Mouse (Mus musculus): ENCODE data around the gene Lrrc8c.

The Lrrc8c gene

DNA sequence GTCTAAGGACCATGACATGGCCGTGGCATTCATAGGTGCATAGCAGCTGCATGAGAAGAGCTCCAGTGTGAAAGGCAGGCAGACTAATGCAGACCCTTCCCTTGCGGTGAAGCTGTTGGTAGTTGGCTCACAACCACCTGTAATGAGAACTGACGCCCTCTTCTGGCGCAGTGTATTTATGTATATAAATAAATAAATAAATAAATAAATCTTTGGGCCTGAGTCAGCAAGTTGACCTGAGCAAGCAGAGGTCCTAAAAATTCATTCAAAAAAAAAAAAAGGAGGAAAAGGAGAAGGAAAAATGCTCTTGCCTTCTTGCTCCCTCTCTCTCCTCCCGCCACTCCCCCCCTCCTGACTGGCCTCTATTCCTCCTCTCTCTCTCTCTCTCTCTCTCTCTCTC, 81.8 kb downstream of the Lrrc8c start:
- no peaks in the 10 kb centered on the region for H3K36me3 ChIP-seq (ENCODE audit: insufficient read depth, low read length)
- no peak overlapping the region for H3K4me3 ChIP-seq (replicated peaks; ENCODE audit: low read length)
- TF ChIP-seq NANOG (IDR thresholded peaks at IDR 0.05; ENCODE audit: borderline replicate concordance, low read length) (no peak), POU5F1 (IDR thresholded peaks at IDR 0.05; ENCODE audit: borderline replicate concordance, low read length) (no peak), CTCF (conservative IDR thresholded peaks at IDR 0.05; ENCODE audit: low read length) (no peak)
- H3K9me3 ChIP-seq (ENCODE audit: low read length) = no peaks in the 10 kb centered on the region
- H3K27me3 ChIP-seq (ENCODE audit: insufficient read depth, low read length) = no peaks in the 10 kb centered on the region
- H3K4me1 ChIP-seq (replicated peaks; ENCODE audit: low read depth, low read length) = peaks cover 15% of the 10 kb centered on the region

DNA sequence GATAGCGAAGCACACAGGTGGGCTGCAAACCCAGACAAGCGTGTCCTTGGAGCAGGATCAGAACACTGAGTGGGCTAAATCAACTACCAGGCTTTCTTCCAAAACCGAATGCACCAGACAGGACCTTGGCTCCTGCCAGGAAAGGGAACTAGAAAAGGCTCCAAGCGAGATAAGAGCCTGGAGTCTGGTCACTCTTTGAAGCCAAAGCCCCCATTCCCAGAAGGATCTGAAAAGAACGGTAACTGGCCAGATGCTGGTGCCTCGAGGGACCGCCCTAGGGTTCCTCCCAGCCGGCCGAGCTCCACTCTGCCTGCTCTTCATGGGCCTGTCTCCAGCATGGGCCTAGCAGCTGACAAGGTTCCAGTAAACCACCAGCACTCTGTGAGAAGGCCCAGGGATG, 83.4 kb downstream of the Lrrc8c start:
- no peak for TF ChIP-seq POU5F1 (IDR thresholded peaks at IDR 0.05; ENCODE audit: borderline replicate concordance, low read length)
- TF ChIP-seq CTCF (conservative IDR thresholded peaks at IDR 0.05; ENCODE audit: low read length) = no peak
- H3K9me3 ChIP-seq (ENCODE audit: low read length) = peaks cover 2% of the 10 kb centered on the region; the same call in 1 of the 2 replicates

DNA sequence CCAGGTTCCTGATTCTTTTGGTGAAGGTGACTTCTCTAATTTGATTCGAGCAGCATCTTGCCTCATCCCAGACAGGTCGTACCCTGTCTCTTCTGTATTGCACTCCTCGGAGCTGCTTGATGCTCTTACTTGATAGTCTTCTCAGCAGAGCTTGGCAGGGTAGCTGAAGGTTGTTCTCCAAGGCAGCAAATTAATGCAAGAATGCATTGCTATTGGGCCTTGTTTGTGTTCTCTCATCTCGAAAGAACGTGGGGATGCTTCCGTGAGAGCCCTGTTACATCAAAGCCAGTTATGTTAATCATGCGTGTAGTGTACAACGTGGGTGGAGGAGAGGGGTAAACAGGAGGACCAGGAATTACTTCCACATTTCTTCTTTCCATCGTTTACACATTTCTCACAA, 86.5 kb downstream of the Lrrc8c start:
- Histone ChIP-seq H3K27me3 (ENCODE audit: insufficient read depth, low read length) (no peaks in the 10 kb centered on the region), H3K4me3 (replicated peaks; ENCODE audit: low read length) (no peak overlapping the region), H3K4me1 (replicated peaks; ENCODE audit: low read depth, low read length) (peaks cover 7% of the 10 kb centered on the region), H3K9me3 (ENCODE audit: low read length) (peaks cover 16% of the 10 kb centered on the region), H3K36me3 (ENCODE audit: insufficient read depth, low read length) (peaks cover 19% of the 10 kb centered on the region)
- TF ChIP-seq CTCF (conservative IDR thresholded peaks at IDR 0.05; ENCODE audit: low read length) (no peak), POU5F1 (IDR thresholded peaks at IDR 0.05; ENCODE audit: borderline replicate concordance, low read length) (no peak), NANOG (IDR thresholded peaks at IDR 0.05; ENCODE audit: borderline replicate concordance, low read length) (no peak)

More for the DNA sequence above, 83.4 kb downstream of the Lrrc8c start:
- no peak overlapping the region for H3K4me3 ChIP-seq (replicated peaks; ENCODE audit: low read length)
- peaks cover 12% of the 10 kb centered on the region for H3K36me3 ChIP-seq (ENCODE audit: insufficient read depth, low read length)
- peaks cover 15% of the 10 kb centered on the region for H3K4me1 ChIP-seq (replicated peaks; ENCODE audit: low read depth, low read length)
- H3K27me3 ChIP-seq (ENCODE audit: insufficient read depth, low read length) = no peaks in the 10 kb centered on the region

GRCm38 (mm10) chr5:105609683-105610082, 90.5 kb downstream of the Lrrc8c start:
- Histone ChIP-seq H3K36me3 (ENCODE audit: insufficient read depth, low read length) (peaks cover 19% of the 10 kb centered on the region), H3K9me3 (ENCODE audit: low read length) (peaks cover 16% of the 10 kb centered on the region)

DNA sequence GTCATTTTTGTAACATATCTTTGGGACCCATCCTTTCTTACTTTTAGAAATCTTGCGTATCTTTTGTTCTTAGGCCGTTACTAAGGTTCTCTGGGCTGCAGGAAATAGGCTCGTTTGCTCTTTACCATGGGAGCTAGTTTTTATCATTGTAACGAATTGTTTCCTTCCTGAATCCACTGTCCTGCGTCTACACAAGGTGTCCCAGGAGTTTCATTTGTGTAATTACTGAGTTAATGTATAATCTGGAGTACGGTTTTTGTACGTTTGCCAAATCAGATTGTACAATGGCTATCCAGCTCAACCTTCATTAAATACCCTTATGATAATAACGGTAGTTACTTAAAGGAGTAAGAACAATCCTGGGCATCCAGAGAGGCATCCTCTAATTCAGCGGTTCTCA, 93.8 kb downstream of the Lrrc8c start:
- peaks cover 10% of the 10 kb centered on the region for H3K9me3 ChIP-seq (ENCODE audit: low read length)
- no peak overlapping the region for H3K4me3 ChIP-seq (replicated peaks; ENCODE audit: low read length)
- TF ChIP-seq CTCF (conservative IDR thresholded peaks at IDR 0.05; ENCODE audit: low read length) (no peak), NANOG (IDR thresholded peaks at IDR 0.05; ENCODE audit: borderline replicate concordance, low read length) (no peak), POU5F1 (IDR thresholded peaks at IDR 0.05; ENCODE audit: borderline replicate concordance, low read length) (no peak)
- no peaks in the 10 kb centered on the region for H3K27me3 ChIP-seq (ENCODE audit: insufficient read depth, low read length)
- peaks cover 3% of the 10 kb centered on the region for H3K36me3 ChIP-seq (ENCODE audit: insufficient read depth, low read length)
- peaks cover 5% of the 10 kb centered on the region for H3K4me1 ChIP-seq (replicated peaks; ENCODE audit: low read depth, low read length)

More at GRCm38 (mm10) chr5:105609683-105610082, 90.5 kb downstream of the Lrrc8c start:
- TF ChIP-seq POU5F1 (IDR thresholded peaks at IDR 0.05; ENCODE audit: borderline replicate concordance, low read length) (no peak), CTCF (conservative IDR thresholded peaks at IDR 0.05; ENCODE audit: low read length) (no peak), NANOG (IDR thresholded peaks at IDR 0.05; ENCODE audit: borderline replicate concordance, low read length) (no peak; the same call in 1 of the 2 replicates)
- H3K4me1 ChIP-seq (replicated peaks; ENCODE audit: low read depth, low read length) = peaks cover 5% of the 10 kb centered on the region
- H3K4me3 ChIP-seq (replicated peaks; ENCODE audit: low read length) = peak overlapping the region; percentile 48
- no peaks in the 10 kb centered on the region for H3K27me3 ChIP-seq (ENCODE audit: insufficient read depth, low read length)

DNA sequence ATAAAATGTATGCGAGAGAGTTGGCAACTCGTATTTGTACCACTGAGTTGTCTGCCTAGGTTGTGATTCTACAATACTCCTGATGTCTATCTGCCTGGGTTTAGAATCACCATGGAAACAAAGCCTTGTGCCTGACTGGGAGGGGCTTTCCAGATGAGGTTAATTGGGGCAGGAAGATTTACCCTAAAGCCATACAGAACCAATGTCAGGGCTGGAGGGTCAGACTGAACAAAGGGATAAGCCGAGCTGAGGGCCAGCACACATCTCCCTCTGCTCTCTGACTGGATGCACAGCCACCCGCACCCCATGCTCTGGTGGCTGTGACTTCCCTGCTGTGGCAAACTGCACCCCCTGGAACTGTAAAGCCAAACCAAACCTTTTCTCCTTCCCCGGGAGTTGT, 94.8 kb downstream of the Lrrc8c start:
- TF ChIP-seq NANOG (IDR thresholded peaks at IDR 0.05; ENCODE audit: borderline replicate concordance, low read length) = no peak
- TF ChIP-seq CTCF (conservative IDR thresholded peaks at IDR 0.05; ENCODE audit: low read length) = no peak
- no peak for TF ChIP-seq POU5F1 (IDR thresholded peaks at IDR 0.05; ENCODE audit: borderline replicate concordance, low read length)
- H3K4me3 ChIP-seq (replicated peaks; ENCODE audit: low read length) = no peak overlapping the region
- no peaks in the 10 kb centered on the region for H3K36me3 ChIP-seq (ENCODE audit: insufficient read depth, low read length)
- H3K27me3 ChIP-seq (ENCODE audit: insufficient read depth, low read length) = no peaks in the 10 kb centered on the region
- H3K9me3 ChIP-seq (ENCODE audit: low read length) = peaks cover 3% of the 10 kb centered on the region; the same call in 1 of the 2 replicates
- H3K4me1 ChIP-seq (replicated peaks; ENCODE audit: low read depth, low read length) = peaks cover 5% of the 10 kb centered on the region

- Histone ChIP-seq H3K27me3 (ENCODE audit: insufficient read depth, low read length) (no peaks in the 10 kb centered on the region), H3K36me3 (ENCODE audit: insufficient read depth, low read length) (no peaks in the 10 kb centered on the region), H3K9me3 (ENCODE audit: low read length) (no peaks in the 10 kb centered on the region), H3K4me1 (replicated peaks; ENCODE audit: low read depth, low read length) (peaks cover 5% of the 10 kb centered on the region), H3K4me3 (replicated peaks; ENCODE audit: low read length) (no peak overlapping the region)
- TF ChIP-seq CTCF (conservative IDR thresholded peaks at IDR 0.05; ENCODE audit: low read length) (no peak), NANOG (IDR thresholded peaks at IDR 0.05; ENCODE audit: borderline replicate concordance, low read length) (no peak), POU5F1 (IDR thresholded peaks at IDR 0.05; ENCODE audit: borderline replicate concordance, low read length) (no peak)
Measured at GRCm38 (mm10) chr5:105614682-105615434, 95.7 kb downstream of the Lrrc8c start.

DNA sequence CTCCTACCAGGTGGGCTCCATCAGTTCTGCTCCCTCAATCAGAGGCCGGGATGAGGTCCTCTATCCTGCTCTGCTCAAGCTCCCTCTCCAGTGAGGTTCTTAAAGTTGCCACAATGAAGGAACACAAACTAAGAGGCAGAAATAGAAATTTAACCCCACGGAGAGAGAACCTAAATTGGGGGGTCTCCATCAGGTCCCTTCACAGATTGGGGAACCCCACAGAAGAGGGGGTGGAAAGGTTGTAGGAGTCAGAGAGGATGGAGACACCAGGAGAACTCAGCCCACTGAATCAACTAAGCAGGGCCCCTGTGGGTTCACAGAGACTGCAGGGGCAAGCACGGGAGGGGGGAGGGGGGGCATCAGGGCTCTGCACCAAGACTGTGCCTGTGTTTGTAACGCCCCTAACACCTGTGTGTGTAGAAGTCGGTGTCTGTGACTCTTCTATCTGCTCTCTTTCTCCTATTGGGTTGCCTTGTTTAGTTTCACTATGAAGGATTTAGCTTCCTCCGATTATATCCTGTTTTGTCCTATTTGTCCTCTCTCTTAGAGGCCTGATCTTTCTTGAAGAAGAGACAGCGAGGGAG, 96.8 kb downstream of the Lrrc8c start:
- H3K27me3 ChIP-seq (ENCODE audit: insufficient read depth, low read length) = no peaks in the 10 kb centered on the region; the same call in 1 of the 2 replicates
- TF ChIP-seq POU5F1 (IDR thresholded peaks at IDR 0.05; ENCODE audit: borderline replicate concordance, low read length) (no peak), CTCF (conservative IDR thresholded peaks at IDR 0.05; ENCODE audit: low read length) (no peak), NANOG (IDR thresholded peaks at IDR 0.05; ENCODE audit: borderline replicate concordance, low read length) (no peak)

More for the DNA sequence above, 96.8 kb downstream of the Lrrc8c start:
- Histone ChIP-seq H3K4me3 (replicated peaks; ENCODE audit: low read length) (no peak overlapping the region), H3K9me3 (ENCODE audit: low read length) (peaks cover 6% of the 10 kb centered on the region; the same call in 1 of the 2 replicates), H3K4me1 (replicated peaks; ENCODE audit: low read depth, low read length) (peaks cover 5% of the 10 kb centered on the region), H3K36me3 (ENCODE audit: insufficient read depth, low read length) (no peaks in the 10 kb centered on the region)

Measured in E14TG2a.4 (cell line).